21 mouse cellular contexts compared by ENCODE assay signal in the genomic region with DNA sequence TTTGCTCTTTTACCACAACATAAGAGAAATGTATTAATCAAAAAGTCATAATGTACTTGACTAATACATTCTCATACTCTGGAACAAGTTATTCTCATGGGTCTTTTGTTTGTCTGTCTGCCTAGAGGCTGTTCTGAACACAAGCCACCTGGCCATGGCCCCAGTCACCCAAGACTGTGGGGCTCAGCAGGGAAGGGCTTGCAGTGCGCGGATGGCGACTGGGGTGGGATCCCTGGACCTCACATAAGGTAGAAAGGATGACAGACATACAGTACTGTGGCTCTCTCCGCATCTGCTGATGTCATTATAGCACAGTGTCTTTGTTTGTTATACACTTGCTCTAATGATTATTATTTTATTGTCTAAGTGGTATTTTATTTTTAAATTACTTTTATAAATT. TPM values are rescaled to one million over a fixed set of nuclear protein-coding genes. Genes with fewer than 3 reads are reported as not detected.
A peak's percentile ranks its signal among the peaks of the same experiment; 100 is the strongest.
DNase-seq lines count a peak whose midpoint lies in the region; ATAC-seq and TF ChIP-seq lines count a peak whose summit lies in the region.
"Had no signal": no experiment of that assay in that cellular context is flagged by ENCODE, and none has a peak within 500 bp of the region (broad histone marks: within the 10 kb centered on the region; RNA-seq: fewer than 3 reads in every experiment).

No protein-coding gene starts in this region.

- whole genome bisulfite sequencing in lung, embryonic 14.5 days, result 48% methylated on average over 4 of the region's 4 CpGs
- 9% methylated on average over 4 of the region's 4 CpGs for WGBS in forebrain, embryonic 13.5 days
- 86% methylated on average over 4 of the region's 4 CpGs for whole genome bisulfite sequencing in liver, postnatal 0 days (ENCODE audit: insufficient replicate concordance)
- WGBS in thymus, adult 2 months, result 96% methylated on average over 4 of the region's 4 CpGs

- no peak for TF ChIP-seq EP300 in liver, postnatal 0 days (IDR thresholded peaks at IDR 0.05; ENCODE audit: low read depth)

- ATAC-seq in lung, embryonic 14.5 days (ENCODE audit: insufficient read depth), result no peak
- ATAC-seq in forebrain, embryonic 13.5 days, result no peak
- no peak for ATAC-seq in liver, postnatal 0 days
- ATAC-seq: activated CD4-positive, CD25-positive, alpha-beta regulatory T cell, adult 4 months; inflammation-experienced regulatory T-cells, adult 6 months; intestine, postnatal 0 days; Patski had no signal

- no peak overlapping the region for H3K4me3 ChIP-seq in gastrocnemius, adult 2 months
- H3K4me3 ChIP-seq in lung, embryonic 14.5 days (ENCODE audit: low read depth, low read length), result no peak overlapping the region
- H3K4me3 ChIP-seq in forebrain, embryonic 13.5 days, result no peak overlapping the region
- H3K4me3 ChIP-seq in liver, postnatal 0 days (ENCODE audit: low read depth, low read length), result no peak overlapping the region
- H3K4me3 ChIP-seq in thymus, adult 2 months (ENCODE audit: control insufficient read depth, insufficient read depth, low read length), result no peak overlapping the region
- H3K4me3 ChIP-seq: embryonic facial prominence, embryonic 15.5 days; erythroblast, embryonic 14.5 days; heart, adult 2 months; heart, embryonic 15.5 days had no signal

- H3K36me3 ChIP-seq in lung, embryonic 14.5 days (ENCODE audit: insufficient read depth), result 0 out of 2 replicates have a peak, but pooled peaks cover 4% of the 10 kb centered on the region
- no peaks in the 10 kb centered on the region for H3K36me3 ChIP-seq in forebrain, embryonic 13.5 days (ENCODE audit: poor library complexity, severe bottlenecking)
- H3K36me3 ChIP-seq in liver, postnatal 0 days (replicated peaks; ENCODE audit: insufficient read depth, low read length), result peaks cover 4% of the 10 kb centered on the region
- H3K36me3 ChIP-seq in thymus, adult 2 months (ENCODE audit: control insufficient read depth, insufficient read depth, low read length), result no peaks in the 10 kb centered on the region

- no peaks in the 10 kb centered on the region for H3K27me3 ChIP-seq in lung, embryonic 14.5 days (ENCODE audit: insufficient read depth, low read length)
- H3K27me3 ChIP-seq in forebrain, embryonic 13.5 days, result no peaks in the 10 kb centered on the region
- H3K27me3 ChIP-seq in liver, postnatal 0 days (ENCODE audit: insufficient read depth, low read length), result no peaks in the 10 kb centered on the region
- no peaks in the 10 kb centered on the region for H3K27me3 ChIP-seq in thymus, adult 2 months (ENCODE audit: control insufficient read depth, insufficient read depth, low read length)
- H3K27me3 ChIP-seq: embryonic facial prominence, embryonic 15.5 days; heart, embryonic 15.5 days; Patski had no signal

- intact Hi-C loops in gastrocnemius, adult 2 months (cut with DNase I), result no loop called here

- no peak for DNase-seq in gastrocnemius, adult 2 months
- no peak for DNase-seq in gastrocnemius, adult 18-20 months (ENCODE audit: low spot score)
- DNase-seq in lung, embryonic 14.5 days, result peak; percentile 13
- no peak for DNase-seq in lung, adult 18-20 months
- no peak for DNase-seq in liver, postnatal 0 days
- DNase-seq in spleen, postnatal 10 days (ENCODE audit: low spot score in 2 of 2), result no peak
- DNase-seq in thymus, adult 2 months, result no peak
- DNase-seq: adrenal gland, postnatal 25 days; cerebellum, adult 2 months; cerebellum, postnatal 10 days; gastrocnemius, postnatal 10 days; heart, adult 2 months had no signal

- H3K27ac ChIP-seq in gastrocnemius, adult 2 months, result peak overlapping the region; percentile 40; the same call in 1 of the 2 replicates
- H3K27ac ChIP-seq in lung, embryonic 14.5 days (ENCODE audit: low read depth), result no peak overlapping the region
- H3K27ac ChIP-seq in forebrain, embryonic 13.5 days, result peak overlapping the region; percentile 69
- no peak overlapping the region for H3K27ac ChIP-seq in liver, postnatal 0 days (ENCODE audit: low read depth)
- H3K27ac ChIP-seq in thymus, adult 2 months (ENCODE audit: control insufficient read depth, insufficient read depth, low read length), result no peak overlapping the region
- H3K27ac ChIP-seq: embryonic facial prominence, embryonic 15.5 days; heart, embryonic 15.5 days had no signal

- H3K4me2 ChIP-seq in lung, embryonic 14.5 days, result no peak overlapping the region
- H3K4me2 ChIP-seq in forebrain, embryonic 13.5 days, result no peak overlapping the region
- H3K4me2 ChIP-seq in liver, postnatal 0 days (ENCODE audit: low read depth, low read length), result no peak overlapping the region
- H3K4me2 ChIP-seq: embryonic facial prominence, embryonic 15.5 days; heart, embryonic 11.5 days; heart, embryonic 15.5 days had no signal

- no peaks in the 10 kb centered on the region for H3K9me3 ChIP-seq in lung, embryonic 14.5 days (ENCODE audit: low read depth, low read length)
- H3K9me3 ChIP-seq in forebrain, embryonic 13.5 days (replicated peaks), result no peaks in the 10 kb centered on the region
- no peaks in the 10 kb centered on the region for H3K9me3 ChIP-seq in liver, postnatal 0 days (ENCODE audit: low read length)
- H3K9me3 ChIP-seq: embryonic facial prominence, embryonic 15.5 days; heart, embryonic 15.5 days had no signal

- TF ChIP-seq POLR2A in thymus, adult 2 months (IDR thresholded peaks at IDR 0.05; ENCODE audit: control insufficient read depth, extremely low read depth, insufficient read depth, low read length, poor library complexity), result no peak

- no peak overlapping the region for H3K9ac ChIP-seq in lung, embryonic 14.5 days
- no peak overlapping the region for H3K9ac ChIP-seq in forebrain, embryonic 13.5 days
- no peak overlapping the region for H3K9ac ChIP-seq in liver, postnatal 0 days (replicated peaks)
- H3K9ac ChIP-seq: embryonic facial prominence, embryonic 15.5 days; heart, embryonic 15.5 days had no signal

- no peak for TF ChIP-seq CTCF in gastrocnemius, adult 2 months (IDR thresholded peaks at IDR 0.05)
- no peak for TF ChIP-seq CTCF in lung, embryonic 14.5 days (IDR thresholded peaks at IDR 0.05; ENCODE audit: low read depth)
- no peak for TF ChIP-seq CTCF in liver, postnatal 0 days (IDR thresholded peaks at IDR 0.05; ENCODE audit: low read depth)
- TF ChIP-seq CTCF in thymus, adult 2 months (IDR thresholded peaks at IDR 0.05; ENCODE audit: borderline replicate concordance, control insufficient read depth, extremely low read depth, insufficient read depth, low read length, poor library complexity), result no peak

- H3K4me1 ChIP-seq in lung, embryonic 14.5 days (ENCODE audit: insufficient read depth), result 0 out of 2 replicates have a peak, but pooled peaks cover 10% of the 10 kb centered on the region
- peaks cover 40% of the 10 kb centered on the region for H3K4me1 ChIP-seq in forebrain, embryonic 13.5 days
- H3K4me1 ChIP-seq in liver, postnatal 0 days (ENCODE audit: insufficient read depth), result no peaks in the 10 kb centered on the region
- no peaks in the 10 kb centered on the region for H3K4me1 ChIP-seq in thymus, adult 2 months (replicated peaks; ENCODE audit: control insufficient read depth, insufficient read depth, low read length)

RNA-seq across cellular contexts. Expression of gene Add1, which starts 17.2 kb away (rescaled TPM):
- total RNA-seq in gastrocnemius, adult 2 months (2021), result 10 to 100 TPM; 72.3 to 74.9 TPM
- 10 to 100 TPM; 71.6 to 73.0 TPM for total RNA-seq in gastrocnemius, adult 18-20 months (2021)
- polyA plus RNA-seq in lung, embryonic 14.5 days (2014; fragmentation: Nextera tagmentation; extraction: Ambion mirVana), result 213 and 222 TPM in 2 replicates
- 173 and 185 TPM in 2 replicates for polyA plus RNA-seq in forebrain, embryonic 13.5 days (2015; fragmentation: Nextera tagmentation; extraction: Ambion mirVana)
- polyA plus RNA-seq in liver, postnatal 0 days (2015; fragmentation: Nextera tagmentation; extraction: Ambion mirVana), result 52.0 and 54.8 TPM in 2 replicates
- 219 and 224 TPM in 2 replicates for polyA plus RNA-seq in thymus, adult 2 months (2012; rRNA removed)

RNA-seq across cellular contexts. Expression of gene Mfsd10, which starts 46.3 kb away (rescaled TPM):
- 1 to 10 TPM; 4.2 to 6.4 TPM for total RNA-seq in gastrocnemius, adult 2 months (2021)
- 1 to 10 TPM; 3.2 to 3.7 TPM for total RNA-seq in gastrocnemius, adult 18-20 months (2021)
- polyA plus RNA-seq in lung, embryonic 14.5 days (2014; fragmentation: Nextera tagmentation; extraction: Ambion mirVana), result 128 and 138 TPM in 2 replicates
- polyA plus RNA-seq in forebrain, embryonic 13.5 days (2015; fragmentation: Nextera tagmentation; extraction: Ambion mirVana), result 86.9 and 99.0 TPM in 2 replicates
- 31.1 and 32.7 TPM in 2 replicates for polyA plus RNA-seq in liver, postnatal 0 days (2015; fragmentation: Nextera tagmentation; extraction: Ambion mirVana)
- polyA plus RNA-seq in thymus, adult 2 months (2012; rRNA removed), result 217 TPM in 2 replicates

Comparison
In these comparisons a context has a peak if more than half of its experiments do, and no peak if none do; other contexts are left out.
1. H3K27ac ChIP-seq: peak in gastrocnemius, adult 2 months (single experiment) and forebrain, embryonic 13.5 days (single experiment); none in lung, embryonic 14.5 days (single experiment), liver, postnatal 0 days (single experiment) and thymus, adult 2 months (single experiment).